Mouse (Mus musculus): ENCODE measurements around the gene Clk2.

The Clk2 gene

DNA sequence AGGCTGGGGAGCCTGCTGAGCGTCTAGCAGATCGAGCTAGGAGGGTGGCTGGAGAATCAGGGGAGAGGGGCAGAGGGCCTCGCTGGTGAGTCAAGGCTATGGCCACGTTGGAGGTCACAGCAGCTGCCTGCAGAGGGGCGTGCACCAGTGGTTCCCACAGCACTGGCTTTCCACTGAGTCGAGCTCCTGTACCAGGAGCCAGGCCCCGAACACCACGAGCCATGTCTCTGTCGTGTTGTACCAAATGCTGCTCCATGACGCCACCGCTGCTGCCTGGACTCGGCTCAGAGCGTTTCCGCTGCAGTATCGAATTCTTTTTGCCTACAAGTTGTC lies 16.6 kb upstream of the Clk2 start:
- ChIA-PET CTCF (interaction anchor here in 3 of 4 experiments (0.5 to 1.6 kb wide), 6 partner anchors 12 to 130 kb away, joined by 3 to 8 read pairs (median 4); partner anchors contain the start of genes Hcn3 (in 1 of the 3) and Pklr (in 1 of the 3)), POLR2A (interaction anchor here in 3 of 4 experiments (0.5 to 3.3 kb wide), 9 partner anchors 11 to 387 kb away, joined by 3 to 19 read pairs (median 4); partner anchors contain the start of genes Hcn3 (in 1 of the 3), Pklr (in 1 of the 3) and Rusc1 (in 1 of the 3))

DNA sequence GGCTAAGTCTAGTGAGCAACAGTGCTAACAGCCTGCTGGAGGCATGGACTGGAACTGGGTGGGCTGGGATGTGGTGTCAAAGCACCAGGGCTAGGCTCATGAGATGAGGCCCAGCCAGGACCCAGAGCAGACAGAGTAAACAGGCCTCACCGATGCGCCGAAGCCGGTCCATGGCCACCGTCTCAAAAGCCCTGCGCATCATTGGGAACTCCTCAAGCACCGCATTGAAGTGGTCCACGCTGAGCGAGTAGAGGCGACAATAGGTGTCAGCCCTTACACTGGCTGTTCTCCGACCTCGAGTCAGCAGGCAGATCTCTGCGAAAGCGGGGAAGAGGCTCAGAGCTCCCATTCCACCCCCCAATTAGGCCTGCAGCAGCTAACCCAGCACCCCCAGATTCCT lies 16.0 kb upstream of the Clk2 start:
- ChIA-PET CTCF (interaction anchor here in 3 of 4 experiments (1.3 to 2.2 kb wide), 4 partner anchors 11 to 33 kb away, joined by 4 to 8 read pairs (median 6); partner anchors contain the start of genes Hcn3 (in 1 of the 3) and Pklr (in 1 of the 3)), POLR2A (interaction anchor here in 3 of 4 experiments (0.5 to 3.3 kb wide), 9 partner anchors 10 to 198 kb away, joined by 3 to 19 read pairs (median 5); partner anchors contain the start of genes Clk2 (in 2 of the 3), Ash1l (in 1 of the 3) and Pklr (in 1 of the 3))

DNA sequence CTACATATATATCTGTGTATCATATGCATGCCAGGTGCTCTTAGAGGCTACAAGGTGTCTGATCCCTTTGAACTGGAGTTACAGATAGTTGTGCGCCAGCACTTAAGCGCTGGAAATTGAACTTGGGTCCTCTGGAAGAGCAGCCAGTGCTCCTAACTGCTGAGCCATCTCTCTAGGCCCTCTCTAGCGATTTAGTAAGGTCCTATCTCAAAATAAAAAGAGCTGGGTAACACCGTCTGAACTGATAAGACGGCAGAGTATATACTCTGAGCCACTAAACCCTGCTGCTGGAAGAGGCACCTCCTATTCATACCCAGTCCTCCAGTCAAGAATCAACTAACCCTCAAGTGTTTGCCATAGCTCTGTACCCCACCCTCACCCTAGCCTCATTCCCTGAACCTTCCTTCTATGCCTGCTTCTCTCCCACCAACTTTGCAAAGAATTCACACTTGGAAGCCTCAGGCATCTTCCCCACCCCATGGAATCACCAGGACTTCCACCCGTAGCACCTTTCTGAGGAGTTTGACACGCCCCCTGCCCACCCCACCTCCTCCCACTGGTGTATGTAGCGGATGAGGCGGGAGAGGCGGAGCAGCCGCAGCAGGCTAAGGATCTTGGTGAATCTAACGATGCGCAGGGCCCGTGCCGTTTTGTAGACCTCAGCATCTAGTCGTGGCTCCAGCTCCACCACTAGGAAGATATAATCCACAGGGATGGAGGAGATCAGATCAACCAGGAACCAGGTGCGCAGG lies 12.3 kb upstream of the Clk2 start:
- CTCF ChIA-PET: interaction anchor here in 2 of 4 experiments (0.6 to 2.2 kb wide), 3 partner anchors 16 to 687 kb away, joined by 7 to 8 read pairs (median 8); no protein-coding TSS in a partner anchor
- POLR2A ChIA-PET: interaction anchor here in 1 of 4 experiments (0.7 to 1.0 kb wide), 2 partner anchors 25 to 37 kb away, joined by 3 to 4 read pairs; partner anchors contain the start of gene Scamp3

DNA sequence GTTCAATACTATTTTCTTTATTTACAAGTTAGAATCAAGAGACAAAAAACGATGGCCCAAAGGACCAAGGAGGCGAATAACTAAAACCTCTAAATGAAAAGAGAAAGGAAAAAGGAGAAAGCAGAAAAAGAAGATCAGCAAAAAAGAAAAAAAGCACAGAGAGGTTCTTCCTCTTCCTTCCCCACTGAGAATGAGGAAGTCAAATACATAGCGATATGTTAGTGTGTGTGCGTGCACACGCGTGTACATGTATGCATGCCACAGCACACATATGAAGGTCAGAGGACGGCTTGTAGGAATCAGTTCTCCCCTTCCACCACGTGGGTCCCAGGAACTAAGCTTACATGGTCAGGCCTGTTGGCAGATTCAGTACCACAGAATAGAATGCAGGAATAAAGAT lies 7.6 kb upstream of the Clk2 start:
- ChIA-PET CTCF (interaction anchor here in 1 of 4 experiments (0.6 to 4.1 kb wide), 2 partner anchors 21 to 41 kb away, joined by 4 to 18 read pairs; partner anchors contain the start of gene Pklr), POLR2A (interaction anchor here in 2 of 4 experiments (0.6 to 1.3 kb wide), 5 partner anchors 13 to 61 kb away, joined by 3 to 4 read pairs (median 3); partner anchors contain the start of gene Gba (in 1 of the 2))

DNA sequence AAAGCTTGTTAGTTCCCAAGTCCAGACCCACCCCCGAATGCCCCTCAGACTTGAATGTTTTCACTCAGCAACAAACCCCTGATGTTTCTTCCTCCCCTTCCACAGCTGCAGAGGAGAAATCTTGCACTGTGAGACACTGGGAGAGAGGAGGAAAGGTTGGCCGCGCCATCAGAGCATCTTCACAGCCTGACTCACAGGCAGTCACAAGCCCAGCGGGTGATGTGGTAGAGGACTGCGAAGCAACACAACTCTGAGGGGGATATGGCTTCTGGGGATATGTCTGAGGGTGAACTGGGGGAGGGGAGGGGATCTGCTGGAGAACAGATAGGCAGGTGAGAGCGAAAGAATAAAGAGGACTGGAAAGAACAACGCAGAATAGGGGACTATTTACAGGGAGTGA lies 5.9 kb upstream of the Clk2 start:
- ChIA-PET POLR2A (interaction anchor here in 2 of 4 experiments (0.6 to 2.6 kb wide), 11 partner anchors 8 to 207 kb away, joined by 3 to 7 read pairs (median 4); partner anchors contain the start of genes Rusc1 (in 2 of the 2) and Fam189b (in 1 of the 2)), CTCF (interaction anchor here in 3 of 4 experiments (1.1 to 4.1 kb wide), 9 partner anchors 12 to 90 kb away, joined by 3 to 18 read pairs (median 7); partner anchors contain the start of gene Pklr (in 2 of the 3))

DNA sequence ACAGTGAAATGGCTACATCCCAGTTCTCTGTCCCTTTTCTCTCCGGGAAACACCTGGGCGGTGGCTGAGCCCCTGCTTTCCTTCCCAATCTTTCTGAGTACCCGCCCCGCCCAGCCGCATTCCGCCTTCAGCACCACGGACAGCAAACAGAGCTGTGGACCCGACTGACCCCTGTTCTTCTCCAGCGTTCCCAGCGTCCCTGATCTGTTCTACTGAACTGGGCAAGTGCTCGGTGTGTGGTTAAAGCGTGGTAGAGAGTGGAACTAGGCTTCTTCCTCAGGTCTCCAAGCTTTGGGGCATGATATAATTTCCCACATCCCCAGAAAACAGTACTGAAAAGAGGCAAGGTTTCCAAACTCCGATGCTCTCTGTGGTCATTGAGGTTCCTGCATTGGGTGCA lies 5.4 kb upstream of the Clk2 start:
- CTCF ChIA-PET: interaction anchor here (0.5 to 4.1 kb wide), 19 partner anchors 10 to 1292 kb away, joined by 3 to 18 read pairs (median 5); partner anchors contain the start of genes Fam189b (in 2 of the 4), Pklr (in 2 of the 4), Fdps (in 1 of the 4) and Gm43738 (in 1 of the 4)
- POLR2A ChIA-PET: interaction anchor here in 3 of 4 experiments (0.6 to 2.6 kb wide), 22 partner anchors 9 to 209 kb away, joined by 3 to 17 read pairs (median 5); partner anchors contain the start of genes Scamp3 (in 3 of the 3), Rusc1 (in 2 of the 3), Dcst1 (in 1 of the 3) and Fam189b (in 1 of the 3)

DNA sequence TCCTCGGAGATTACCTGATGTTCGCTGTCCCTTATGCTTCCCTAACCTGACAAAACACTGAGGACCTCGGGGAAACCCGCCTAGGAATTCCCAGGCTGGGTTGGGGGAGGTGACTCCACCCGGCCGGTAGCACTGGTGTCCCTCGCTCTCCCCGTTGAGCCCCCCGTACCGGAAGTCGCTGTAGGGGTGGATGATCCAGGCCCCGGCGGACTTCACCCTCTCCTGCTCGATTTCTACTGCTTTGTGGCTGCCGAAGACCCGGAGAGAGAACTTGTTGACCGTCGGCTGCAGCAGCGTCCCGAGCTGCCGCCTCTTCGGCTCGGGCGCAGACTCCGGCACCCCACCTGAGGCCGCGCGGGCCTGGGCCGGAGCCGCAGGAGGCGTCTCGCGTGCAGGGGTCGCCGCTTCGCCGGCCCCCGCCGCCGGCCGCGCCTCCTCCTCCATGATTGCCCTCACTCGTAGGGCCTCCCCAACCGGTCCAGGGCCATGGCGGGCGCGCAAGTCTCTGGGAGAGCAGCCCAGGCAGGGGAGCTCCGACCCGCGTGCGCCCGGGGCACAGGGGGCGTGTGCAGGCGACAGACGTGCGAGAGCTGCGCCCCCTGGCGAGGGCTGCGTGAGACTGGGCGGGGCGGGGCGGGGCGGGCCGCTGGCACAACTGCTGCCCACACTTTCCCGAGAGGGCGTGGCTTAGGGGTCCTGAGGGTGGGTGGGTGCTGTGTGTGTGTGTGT lies 4.8 kb upstream of the Clk2 start, which contains the start of gene Hcn3:
TSS of gene Hcn3 (minus strand) at position 581 of the 729 bp plus-strand sequence.
- ChIA-PET CTCF (interaction anchor here (0.5 to 4.1 kb wide), 43 partner anchors 10 to 1293 kb away, joined by 3 to 18 read pairs (median 4); partner anchors contain the start of genes Fam189b (in 2 of the 4), Pklr (in 2 of the 4), Scamp3 (in 2 of the 4) and Fdps (in 1 of the 4)), POLR2A (interaction anchor here in 3 of 4 experiments (0.6 to 2.6 kb wide), 38 partner anchors 10 to 885 kb away, joined by 3 to 17 read pairs (median 4); partner anchors contain the start of genes Fam189b (in 3 of the 3), Scamp3 (in 3 of the 3), Fdps (in 2 of the 3) and Dcst1 (in 1 of the 3))

DNA sequence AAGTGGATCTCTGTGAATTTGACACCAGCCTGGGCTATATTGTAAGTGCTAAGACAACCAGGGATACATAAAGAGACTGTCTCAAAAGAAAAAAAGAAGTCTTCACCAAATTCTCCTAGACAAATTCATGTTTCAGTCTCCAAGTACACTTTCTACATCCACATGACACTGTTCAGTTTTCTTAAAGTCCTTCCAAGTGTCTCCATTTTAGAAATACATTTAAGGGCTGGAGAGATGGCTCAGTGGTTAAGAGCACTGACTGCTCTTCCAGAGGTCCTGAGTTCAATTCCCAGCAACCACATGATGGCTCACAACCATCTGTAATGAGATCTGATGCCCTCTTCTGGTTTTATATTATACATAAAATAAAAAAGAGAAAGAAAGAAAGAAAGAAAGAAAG lies 3.4 kb upstream of the Clk2 start:
- POLR2A ChIA-PET: interaction anchor here in 2 of 4 experiments (0.5 to 2.4 kb wide), 10 partner anchors 13 to 211 kb away, joined by 3 to 10 read pairs (median 4); partner anchors contain the start of genes Fdps (in 2 of the 2) and Scamp3 (in 1 of the 2)
- CTCF ChIA-PET: interaction anchor here in 3 of 4 experiments (0.6 to 4.1 kb wide), 6 partner anchors 11 to 596 kb away, joined by 3 to 18 read pairs (median 8); partner anchors contain the start of genes Pklr (in 1 of the 3) and Scamp3 (in 1 of the 3)

DNA sequence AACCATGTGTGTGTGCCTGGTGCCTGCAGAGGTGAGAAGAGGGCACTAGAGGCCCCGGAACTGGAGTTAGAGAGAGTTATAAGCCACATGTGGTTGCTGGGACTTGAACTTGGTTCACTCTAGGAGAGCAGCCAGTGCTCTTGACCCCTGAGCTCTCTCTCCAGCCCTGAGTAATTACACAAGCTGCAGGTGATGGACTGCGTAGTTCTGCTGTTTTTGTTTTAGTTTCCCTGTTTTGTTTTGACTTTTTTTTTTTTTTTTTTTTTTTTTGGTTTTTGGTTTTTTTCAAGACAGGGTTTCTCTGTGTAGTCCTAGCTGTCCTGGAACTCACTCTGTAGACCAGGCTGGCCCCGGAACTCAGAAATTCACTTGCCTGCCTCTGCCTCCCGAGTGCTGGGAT lies 2.8 kb upstream of the Clk2 start:
- POLR2A ChIA-PET: interaction anchor here in 3 of 4 experiments (0.6 to 7.1 kb wide), 10 partner anchors 8 to 534 kb away, joined by 3 to 61 read pairs (median 4); partner anchors contain the start of gene Scamp3 (in 1 of the 3)
- CTCF ChIA-PET: interaction anchor here in 3 of 4 experiments (0.6 to 0.7 kb wide), 4 partner anchors 14 to 1525 kb away, joined by 3 to 10 read pairs (median 6); no protein-coding TSS in a partner anchor

DNA sequence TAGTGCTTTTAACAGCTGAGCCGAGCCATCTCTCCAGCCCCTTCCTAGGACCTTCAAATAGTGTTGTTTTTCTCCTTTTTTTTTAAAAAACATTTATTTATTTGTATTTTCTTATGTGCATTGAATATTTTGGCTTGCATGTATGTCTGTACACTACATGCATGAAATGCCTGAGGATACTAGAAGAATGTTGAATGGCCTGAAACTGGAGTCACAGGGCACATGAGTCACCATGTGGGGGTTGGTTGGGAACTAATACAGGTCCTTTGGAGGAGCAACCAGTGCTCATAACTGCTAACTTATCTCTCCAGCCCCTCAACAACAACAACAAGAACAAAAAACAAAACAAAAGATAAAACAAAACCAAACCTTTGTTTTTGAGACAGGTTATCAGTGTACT lies 1.5 kb upstream of the Clk2 start:
- POLR2A ChIA-PET: interaction anchor here in 3 of 4 experiments (0.6 to 7.1 kb wide), 13 partner anchors 12 to 61 kb away, joined by 3 to 61 read pairs (median 4); partner anchors contain the start of genes Scamp3 (in 3 of the 3), Fam189b (in 2 of the 3), Fdps (in 2 of the 3) and Gba (in 1 of the 3)

DNA sequence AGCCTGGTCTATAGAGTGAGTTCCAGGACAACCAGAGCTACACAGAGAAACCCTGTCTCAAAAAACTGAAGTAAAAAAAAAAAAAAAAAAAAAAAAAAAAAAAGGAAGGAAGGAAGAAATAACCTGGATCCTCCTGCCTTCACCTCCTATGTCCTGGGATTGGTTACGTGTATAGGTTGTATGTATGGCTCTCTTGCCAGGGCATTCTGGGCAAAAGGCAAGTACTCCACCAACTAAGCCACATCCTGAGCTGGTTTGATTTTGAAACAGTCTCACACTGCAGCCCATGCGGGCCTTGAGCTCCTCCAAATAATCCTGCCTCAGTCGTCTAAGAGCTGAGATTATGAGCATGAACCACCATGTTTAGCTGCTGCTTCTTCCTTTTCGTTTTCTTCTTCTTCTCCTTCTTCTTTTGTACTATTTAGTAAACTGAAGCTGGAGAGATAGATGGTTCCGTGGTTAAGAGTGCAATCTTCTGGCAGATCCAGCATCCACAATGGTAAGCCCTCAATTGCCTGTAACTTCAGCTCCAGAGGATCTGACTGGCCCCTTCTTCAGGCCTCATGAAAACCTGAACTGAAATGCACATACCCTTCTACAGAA lies 851 bp upstream of the Clk2 start:
- POLR2A ChIA-PET: interaction anchor here (0.6 to 7.1 kb wide), 34 partner anchors 10 to 932 kb away, joined by 3 to 61 read pairs (median 4); partner anchors contain the start of genes Scamp3 (in 4 of the 4), Fam189b (in 2 of the 4), Fdps (in 2 of the 4) and Cks1b (in 1 of the 4)
- CTCF ChIA-PET: interaction anchor here in 2 of 4 experiments (0.6 to 1.8 kb wide), 9 partner anchors 19 to 1004 kb away, joined by 3 to 7 read pairs (median 5); partner anchors contain the start of genes Pklr (in 2 of the 2) and Fam189b (in 1 of the 2)

More for the DNA sequence above, 1.5 kb upstream of the Clk2 start:
- CTCF ChIA-PET: interaction anchor here in 2 of 4 experiments (0.6 to 0.9 kb wide), 2 partner anchors 27 to 52 kb away, joined by 4 to 5 read pairs; partner anchors contain the start of genes Pklr (in 1 of the 2) and Thbs3 (in 1 of the 2)

DNA sequence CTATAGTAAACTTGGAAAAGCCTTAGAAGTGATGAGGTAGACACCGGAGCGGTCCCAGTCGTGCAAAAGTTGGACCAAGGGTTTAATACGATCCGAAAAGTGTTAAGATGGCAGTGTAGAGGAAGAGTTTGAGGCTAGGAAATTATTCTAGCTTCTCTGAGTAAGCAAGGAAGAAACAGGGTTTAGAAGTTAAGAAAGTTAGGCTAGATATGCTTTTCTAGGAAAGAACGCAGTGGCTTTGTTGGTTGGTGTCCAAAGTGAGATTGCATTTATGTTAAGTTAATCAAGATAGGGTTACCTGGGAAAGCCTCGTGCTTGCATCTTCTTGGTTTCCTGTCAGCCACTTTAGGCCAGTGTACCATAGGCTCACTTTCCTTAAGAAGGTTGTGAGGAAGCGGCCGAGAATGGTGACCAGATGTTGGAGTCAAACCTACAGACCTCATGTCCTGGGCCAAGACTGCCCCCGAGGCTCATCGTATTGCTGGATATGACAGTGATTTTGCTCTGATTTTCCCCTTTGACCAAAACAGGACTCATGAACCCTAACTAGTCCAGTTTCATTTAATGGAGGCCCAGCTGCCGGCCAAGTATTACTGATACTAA lies 774 bp downstream of the Clk2 start:
- CTCF ChIA-PET: interaction anchor here in 1 of 4 experiments (1.2 to 1.8 kb wide), 4 partner anchors 18 to 78 kb away, joined by 3 to 7 read pairs (median 6); partner anchors contain the start of genes Fam189b and Pklr

DNA sequence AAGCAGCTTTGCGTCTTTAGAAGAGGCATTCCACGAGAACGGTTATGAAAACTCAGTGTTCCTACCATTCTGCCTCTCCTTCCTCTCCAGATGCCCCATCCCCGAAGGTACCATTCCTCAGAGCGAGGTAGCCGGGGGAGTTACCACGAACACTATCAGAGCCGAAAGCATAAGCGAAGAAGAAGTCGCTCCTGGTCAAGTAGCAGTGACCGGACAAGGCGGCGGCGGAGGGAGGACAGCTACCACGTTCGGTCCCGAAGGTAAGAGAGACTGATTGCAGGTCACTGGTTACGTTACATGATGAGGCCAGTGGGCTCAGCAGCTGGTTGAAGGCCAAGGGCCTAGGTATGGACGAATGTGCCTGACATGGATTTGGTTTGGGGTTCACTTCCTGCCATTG lies 2.4 kb downstream of the Clk2 start:
- CTCF ChIA-PET: interaction anchor here in 3 of 4 experiments (0.6 to 0.8 kb wide), 3 partner anchors 10 to 193 kb away, joined by 3 to 4 read pairs (median 3); partner anchors contain the start of gene Scamp3 (in 1 of the 3)
- POLR2A ChIA-PET: interaction anchor here in 2 of 4 experiments (0.7 to 7.1 kb wide), 6 partner anchors 10 to 1097 kb away, joined by 3 to 61 read pairs (median 7); partner anchors contain the start of genes Scamp3 (in 2 of the 2) and Fdps (in 1 of the 2)

More for the DNA sequence above, 774 bp downstream of the Clk2 start:
- POLR2A ChIA-PET: interaction anchor here (0.8 to 7.1 kb wide), 23 partner anchors 8 to 289 kb away, joined by 3 to 61 read pairs (median 5); partner anchors contain the start of genes Scamp3 (in 3 of the 4), Fam189b (in 2 of the 4), Cks1b (in 1 of the 4) and Fdps (in 1 of the 4)

DNA sequence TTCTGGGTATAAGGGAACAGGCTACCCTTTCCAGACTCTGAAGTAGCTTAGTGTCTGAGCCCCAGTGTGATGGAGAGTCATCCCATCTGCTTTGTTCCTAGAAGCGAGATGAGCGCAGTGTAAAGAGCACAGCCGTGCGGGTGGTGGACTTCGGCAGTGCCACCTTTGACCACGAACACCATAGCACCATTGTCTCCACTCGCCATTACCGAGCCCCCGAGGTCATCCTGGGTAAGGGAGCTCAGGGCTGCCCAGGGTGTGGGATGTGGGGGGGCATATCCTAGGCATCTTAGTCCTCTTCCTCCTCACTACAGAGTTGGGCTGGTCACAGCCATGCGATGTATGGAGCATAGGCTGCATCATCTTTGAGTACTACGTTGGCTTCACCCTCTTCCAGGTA lies 10.2 kb downstream of the Clk2 start:
- ChIA-PET POLR2A (interaction anchor here in 2 of 4 experiments (0.7 to 5.1 kb wide), 4 partner anchors 9 to 51 kb away, joined by 3 to 55 read pairs (median 8); partner anchors contain the start of gene Clk2 (in 1 of the 2)), CTCF (no interaction called here)

DNA sequence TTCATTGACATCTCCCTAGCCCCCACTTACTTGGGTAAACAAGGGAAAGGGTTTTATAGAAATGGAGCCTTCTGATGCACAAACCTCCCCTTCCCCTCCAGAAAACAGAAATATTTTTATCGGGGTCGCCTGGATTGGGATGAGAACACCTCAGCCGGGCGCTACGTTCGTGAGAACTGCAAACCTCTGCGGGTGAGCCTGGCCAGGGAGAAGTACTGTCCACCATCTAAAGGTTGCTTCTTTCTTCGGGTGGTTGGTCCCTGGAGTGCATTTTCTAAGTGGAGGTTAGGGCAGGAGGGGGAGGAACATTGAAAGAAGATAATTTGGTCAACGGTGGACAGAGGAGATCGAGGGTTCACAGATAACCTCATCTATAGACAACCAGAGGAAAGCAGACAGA lies 10.9 kb downstream of the Clk2 start:
- POLR2A ChIA-PET: interaction anchor here in 3 of 4 experiments (0.7 to 5.1 kb wide), 8 partner anchors 9 to 28 kb away, joined by 3 to 61 read pairs (median 10); partner anchors contain the start of genes Clk2 (in 3 of the 3), Gba (in 1 of the 3) and Hcn3 (in 1 of the 3)
- CTCF ChIA-PET: interaction anchor here in 2 of 4 experiments (0.6 to 0.8 kb wide), 2 partner anchors 39 to 1428 kb away, joined by 4 to 5 read pairs; no protein-coding TSS in a partner anchor

Measured in embryonic stem cell, embryonic (primary cell).